Mouse (Mus musculus) heart, embryonic 14.5 days (tissue): Measurements from ENCODE around the gene Exoc6b. TPM values are rescaled to one million over a fixed set of nuclear protein-coding genes. Genes with fewer than 3 reads are reported as not detected.
"Not testable (repeated sequence)": the region's sequence is repeated elsewhere in the genome, so short reads cannot be mapped to it uniquely, and the experiment has no call there.

Source experiments
- ATAC-seq: fragments of 200-750 bp; cut with Nextera tagmentation; 2 replicates; pipeline ENCODE4 v1.8.0; 2017; ENCODE audit warnings: low read depth, moderate TSS enrichment; ENCODE audit not compliant: insufficient number of reproducible peaks, insufficient read depth, low FRiP score
- H3K27ac ChIP-seq, 2 experiments: fragments of 200-500 bp in 1 of 2; fragments of 300-500 bp in 1 of 2; sonication (generic) in 1 of 2; replicated peaks in 1 of 2; 2 replicates each; pipeline ENCODE4 v1.5.1; 2012 to 2014; ENCODE audit warnings: low read depth in 2 of 2, low read length in 2 of 2, control low read depth in 1 of 2, mild to moderate bottlenecking in 1 of 2, mixed read lengths in 1 of 2; ENCODE audit not compliant: control insufficient read depth in 1 of 2, insufficient read depth in 1 of 2
- H3K27me3 ChIP-seq: fragments of 300-500 bp; sonication (generic); 2 replicates; pipeline ENCODE4 v1.6.1; 2014; ENCODE audit warnings: mild to moderate bottlenecking, low read length, control low read depth; ENCODE audit not compliant: control insufficient read depth, insufficient read depth
- H3K36me3 ChIP-seq: fragments of 300-500 bp; sonication (generic); 2 replicates; pipeline ENCODE4 v1.6.1; 2014; ENCODE audit warnings: mild to moderate bottlenecking, control low read depth, low read length, mixed read lengths; ENCODE audit not compliant: control insufficient read depth, insufficient read depth
- H3K4me1 ChIP-seq, 2 experiments: fragments of 200-500 bp in 1 of 2; fragments of 300-500 bp in 1 of 2; sonication (generic) in 1 of 2; 2 replicates each; pipeline ENCODE4 v1.6.1; 2012 to 2014; ENCODE audit warnings: low read length in 2 of 2, control low read depth in 1 of 2, mixed read lengths in 1 of 2; ENCODE audit not compliant: control insufficient read depth in 2 of 2, insufficient read depth in 2 of 2
- H3K4me2 ChIP-seq: fragments of 300-500 bp; sonication (generic); 2 replicates; pipeline ENCODE4 v1.6.1; 2014; ENCODE audit warnings: mild to moderate bottlenecking, low read length
- H3K4me3 ChIP-seq, 2 experiments: fragments of 200-500 bp in 1 of 2; fragments of 300-500 bp in 1 of 2; sonication (generic) in 1 of 2; 2 replicates each; pipeline ENCODE4 v1.5.1; 2012 to 2014; ENCODE audit warnings: low read length in 2 of 2, mild to moderate bottlenecking in 2 of 2, control low read depth in 1 of 2, low read depth in 1 of 2, moderate library complexity in 1 of 2; ENCODE audit not compliant: control insufficient read depth in 1 of 2, insufficient read depth in 1 of 2
- H3K9ac ChIP-seq: fragments of 300-500 bp; sonication (generic); 2 replicates; pipeline ENCODE4 v1.6.1; 2014; ENCODE audit warnings: mild to moderate bottlenecking, low read length
- H3K9me3 ChIP-seq: fragments of 300-500 bp; sonication (generic); 2 replicates; pipeline ENCODE4 v1.6.1; 2016; ENCODE audit warnings: low read length, control low read depth; ENCODE audit not compliant: control insufficient read depth
- WGBS: fragments of 180-500 bp; shearing (Covaris S2); extraction: QIAGEN DNeasy Blood & Tissue Kit; methylation state at CpG from one replicate; pipeline ENCODE4 v1.1.7; 2014; 5-methylcytosine and 5-hydroxymethylcytosine counted together
- polyA plus RNA-seq: library from polyadenylated mRNA; unstranded; fragments of >200 nt; fragmentation: Nextera tagmentation; extraction: Ambion mirVana; gene quantifications from 2 replicates; pipeline ENCODE4 v1.2.1, GENCODE M21; 2014

Gene Exoc6b
- 21.2 and 22.2 TPM in 2 replicates for polyA plus RNA-seq

DNA sequence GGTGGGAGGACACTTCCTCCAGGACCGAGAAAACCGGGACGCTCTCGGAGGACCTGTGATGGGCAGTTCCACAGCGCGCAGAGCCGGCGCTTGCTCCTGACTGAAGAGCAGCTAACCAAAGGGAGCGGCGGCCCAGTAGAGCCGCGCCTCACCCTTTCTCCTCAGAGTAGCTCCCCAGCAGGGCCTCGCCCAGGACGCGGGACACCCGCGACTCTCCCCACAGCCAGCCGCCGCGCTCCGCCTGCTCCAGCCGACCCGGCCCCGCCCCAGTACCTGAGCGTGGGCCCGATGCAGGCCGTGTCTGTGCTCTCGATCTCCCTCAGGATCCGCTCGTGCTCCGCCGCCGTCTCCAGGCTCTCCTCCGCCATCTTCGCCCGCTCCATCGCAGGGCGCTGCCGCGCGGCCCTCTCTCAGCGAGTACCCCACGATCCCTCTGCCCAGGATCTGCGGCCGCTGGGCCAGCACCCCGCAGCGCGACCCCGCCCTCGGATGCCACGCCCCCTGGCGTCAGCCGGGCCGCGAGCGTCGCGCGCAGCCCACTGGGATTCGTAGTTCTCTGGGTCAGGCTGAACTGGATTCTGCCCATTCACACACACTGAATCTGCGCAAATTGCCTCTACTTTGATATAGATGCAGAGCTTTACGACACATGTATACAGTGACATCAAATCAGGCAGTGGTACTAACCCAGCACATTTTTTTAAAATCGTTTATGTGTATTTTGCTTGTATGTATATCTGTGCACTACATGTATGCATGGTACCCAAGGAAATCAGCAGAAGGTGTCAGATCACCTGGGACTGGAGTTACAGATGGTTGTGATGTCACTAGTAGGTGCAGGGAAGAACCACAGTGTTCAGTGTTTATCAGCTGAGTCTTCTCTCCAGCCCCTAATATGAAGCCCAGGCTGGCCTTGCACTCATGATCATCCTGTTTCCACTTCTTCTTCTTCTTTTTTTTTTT lies at the start of gene Exoc6b:
Gene Exoc6b (minus strand): TSS at position 491 of the 963 bp plus-strand sequence.
- peaks cover 7 to 10% of the 10 kb centered on the region in 2 experiments for H3K4me1 ChIP-seq
- H3K36me3 ChIP-seq, result no peaks in the 10 kb centered on the region
- peak within 1 kb of the TSS; percentile 82 to 96 for H3K4me3 ChIP-seq
- 1% methylated on average over 60 of the region's 63 CpGs for WGBS
- peak within 1 kb of the TSS; percentile 38 to 70; a peak in 3 of 4 replicates for H3K27ac ChIP-seq
- peak within 1 kb of the TSS; percentile 91 for H3K4me2 ChIP-seq
- ATAC-seq, result peak; percentile 92
- no peaks in the 10 kb centered on the region for H3K9me3 ChIP-seq
- no peaks in the 10 kb centered on the region for H3K27me3 ChIP-seq
- H3K9ac ChIP-seq, result peak within 1 kb of the TSS; percentile 93

DNA sequence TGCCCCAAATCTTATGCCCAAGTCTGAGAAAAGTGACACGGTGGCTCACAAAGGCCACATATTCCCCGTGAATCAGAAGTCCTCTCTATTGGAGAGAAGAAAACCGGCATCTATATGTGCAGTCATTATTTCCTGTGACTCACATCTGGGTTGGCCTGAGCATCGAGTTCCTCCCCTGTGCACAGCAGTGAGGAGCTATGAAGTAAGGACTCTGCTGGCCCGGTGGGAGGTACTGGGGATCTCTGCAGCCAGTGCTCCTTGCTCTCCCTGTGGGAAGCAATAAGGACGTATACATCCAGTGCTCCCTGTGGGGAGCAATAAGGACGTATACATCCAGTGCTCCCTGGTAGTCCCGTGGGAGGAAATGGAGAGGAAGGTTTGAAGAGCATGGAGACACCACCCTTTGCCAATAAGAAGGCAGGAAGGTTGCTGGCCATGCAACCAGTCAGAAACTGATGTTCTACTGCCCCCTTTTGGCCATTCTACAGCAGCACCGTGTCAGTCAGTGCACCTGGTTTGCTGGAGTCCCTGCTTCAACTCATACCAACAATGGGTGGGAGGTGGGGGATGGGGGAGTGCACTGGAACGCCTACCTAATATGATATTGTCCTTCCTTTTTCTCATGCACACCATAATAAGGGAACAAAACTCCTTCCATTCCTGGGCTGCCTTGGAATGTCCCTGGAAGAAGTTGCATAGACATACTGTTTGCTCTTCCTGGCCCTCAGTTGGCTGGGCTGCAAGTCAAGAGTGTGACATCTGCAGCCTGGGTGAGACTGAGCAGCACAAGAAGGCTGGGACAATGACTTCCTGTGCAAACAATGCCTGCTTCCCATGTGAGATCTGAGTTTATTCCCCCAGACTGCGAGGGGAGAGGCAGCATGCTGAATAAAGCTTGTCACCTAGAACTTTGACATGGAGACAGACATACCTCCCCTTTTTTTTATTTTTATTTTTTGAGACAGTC lies 48.5 kb upstream of the Exoc6b start:
- H3K36me3 ChIP-seq, H3K4me3 ChIP-seq, H3K4me2 ChIP-seq, H3K27me3 ChIP-seq, H3K4me1 ChIP-seq, H3K9me3 ChIP-seq, H3K9ac ChIP-seq, H3K27ac ChIP-seq: not testable (repeated sequence)
- ATAC-seq, result peak; percentile 47; the same call in 1 of the 2 replicates
- 33% methylated on average over 8 of the region's 11 CpGs for WGBS

DNA sequence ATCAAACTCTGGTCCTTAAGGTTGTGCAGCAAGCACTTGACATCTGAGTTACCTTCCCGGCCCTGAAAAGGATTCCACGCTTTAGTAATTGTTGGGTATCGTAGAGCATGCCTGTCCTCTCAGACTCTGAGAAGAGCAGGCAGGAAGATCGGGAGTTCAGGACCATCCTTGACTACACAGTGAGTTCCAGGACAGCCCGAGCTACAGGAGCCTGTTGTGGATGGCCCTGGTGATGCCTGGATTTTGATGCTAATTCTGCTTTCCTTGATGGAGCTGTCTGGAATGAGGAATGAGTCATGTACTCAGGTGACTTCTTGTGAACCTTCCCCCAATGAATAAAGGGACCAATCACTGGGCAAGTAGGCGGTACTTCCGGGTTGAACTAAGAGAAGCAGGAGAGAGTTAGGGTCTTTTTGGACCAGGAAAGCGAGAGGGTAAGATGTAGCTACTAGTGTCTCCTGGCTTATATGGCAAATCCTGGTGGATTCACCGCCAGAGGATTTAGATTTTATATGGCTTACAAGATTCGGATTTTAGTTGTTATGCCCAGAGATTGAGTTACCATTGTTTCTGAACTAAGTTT lies 35.8 kb upstream of the Exoc6b start:
- Histone ChIP-seq H3K4me2 (no peak overlapping the region), H3K9me3 (no peaks in the 10 kb centered on the region), H3K27ac (no peak overlapping the region), H3K27me3 (no peaks in the 10 kb centered on the region), H3K9ac (no peak overlapping the region), H3K36me3 (no peaks in the 10 kb centered on the region), H3K4me3 (no peak overlapping the region), H3K4me1 (no peaks in the 10 kb centered on the region)
- WGBS, result 79% methylated on average over 10 of the region's 10 CpGs
- no peak for ATAC-seq

DNA sequence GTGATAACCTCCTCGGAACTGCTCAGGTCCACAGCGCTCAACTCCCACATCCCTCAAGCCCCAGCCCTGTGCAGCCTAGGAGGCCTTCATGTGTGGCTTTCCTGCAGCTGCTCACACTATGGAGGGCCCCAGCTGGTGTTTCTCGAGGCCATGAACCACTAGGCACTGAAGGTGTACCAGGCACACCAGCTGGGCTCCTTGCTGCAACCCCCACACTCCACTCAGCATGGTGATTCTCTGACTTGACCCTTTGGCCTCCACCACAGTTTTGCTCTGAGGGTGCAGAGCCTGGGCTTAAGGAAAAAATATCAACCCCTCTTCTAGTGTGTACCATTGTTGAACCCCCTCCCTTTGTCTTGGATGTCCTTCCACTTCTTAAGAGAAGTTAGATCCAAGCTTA lies 34.0 kb upstream of the Exoc6b start:
- Histone ChIP-seq H3K27me3 (no peaks in the 10 kb centered on the region), H3K36me3 (no peaks in the 10 kb centered on the region), H3K4me2 (no peak overlapping the region), H3K4me3 (no peak overlapping the region), H3K9ac (no peak overlapping the region), H3K4me1 (no peaks in the 10 kb centered on the region), H3K9me3 (no peaks in the 10 kb centered on the region), H3K27ac (no peak overlapping the region)
- 78% methylated on average over 3 of the region's 3 CpGs for WGBS
- ATAC-seq, result no peak

DNA sequence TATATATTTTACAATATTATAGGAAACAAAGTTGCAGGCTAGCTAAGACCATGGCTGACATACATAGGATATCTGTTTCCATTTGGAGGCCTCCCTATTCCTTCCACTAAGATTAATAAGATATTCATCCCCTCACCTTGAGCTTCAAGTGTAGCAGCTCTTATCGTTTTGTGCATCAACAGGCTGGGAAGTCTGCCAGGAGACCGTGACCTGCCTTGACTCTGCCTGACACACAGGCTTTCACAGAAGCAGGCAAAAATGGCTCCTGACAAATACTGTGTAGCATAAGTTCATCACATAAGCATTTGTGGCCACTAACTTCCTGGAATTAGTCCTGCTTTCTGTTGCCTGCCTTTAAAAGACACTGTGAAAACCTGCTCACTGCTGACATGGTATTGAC lies 27.1 kb upstream of the Exoc6b start:
- Histone ChIP-seq H3K4me1 (no peaks in the 10 kb centered on the region), H3K27ac (no peak overlapping the region), H3K4me3 (no peak overlapping the region), H3K27me3 (no peaks in the 10 kb centered on the region), H3K4me2 (no peak overlapping the region), H3K9me3 (no peaks in the 10 kb centered on the region), H3K36me3 (no peaks in the 10 kb centered on the region), H3K9ac (no peak overlapping the region)
- no peak for ATAC-seq
- WGBS, result 64% methylated on average over 2 of the region's 2 CpGs

DNA sequence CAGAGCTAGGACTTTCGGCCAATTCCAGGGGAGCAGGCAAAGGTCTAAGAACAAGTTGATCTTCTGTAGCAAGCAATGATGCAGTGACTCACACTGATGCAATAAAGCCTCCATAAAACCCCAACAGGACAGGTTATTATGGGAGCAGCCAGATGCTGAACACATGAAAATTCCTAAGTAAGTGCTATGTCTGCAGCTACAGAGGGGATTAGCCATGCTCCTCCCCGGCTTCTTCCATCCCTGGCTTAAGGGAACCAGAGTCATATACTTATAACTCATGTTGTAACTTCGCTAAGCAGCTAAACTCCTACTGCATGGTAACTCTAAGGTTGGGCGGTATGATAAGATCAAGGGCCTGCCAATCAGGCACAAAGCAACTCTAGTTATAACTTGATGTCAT lies 18.1 kb upstream of the Exoc6b start:
- no peaks in the 10 kb centered on the region for H3K27me3 ChIP-seq
- no peak overlapping the region for H3K9ac ChIP-seq
- no peak overlapping the region for H3K4me3 ChIP-seq
- 69% methylated on average over 4 of the region's 4 CpGs for WGBS
- ATAC-seq, result no peak
- H3K36me3 ChIP-seq, result no peaks in the 10 kb centered on the region
- no peak overlapping the region for H3K4me2 ChIP-seq
- no peak overlapping the region for H3K27ac ChIP-seq
- H3K4me1 ChIP-seq, result peaks cover 3 to 10% of the 10 kb centered on the region in 2 experiments; a peak in 3 of 4 replicates
- no peaks in the 10 kb centered on the region for H3K9me3 ChIP-seq

DNA sequence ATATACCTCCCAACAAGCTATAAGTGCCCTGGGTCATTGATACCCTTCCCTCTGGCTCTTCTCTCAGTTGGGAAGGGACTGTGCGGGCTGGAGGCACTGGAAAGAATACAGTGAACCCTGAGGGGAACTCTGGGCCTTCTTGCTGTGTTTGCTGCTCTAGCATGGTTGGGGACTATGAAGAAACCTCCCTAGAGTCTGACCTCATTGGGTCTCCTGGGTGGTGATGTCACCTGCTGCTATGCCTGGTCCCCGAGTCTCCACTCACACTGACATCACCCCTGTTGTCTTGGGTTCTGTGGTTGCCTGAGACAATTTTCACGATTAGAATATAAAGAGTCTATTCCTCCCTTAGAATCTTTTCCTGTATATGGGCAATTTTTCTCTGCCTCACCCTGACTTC lies 17.3 kb upstream of the Exoc6b start:
- ATAC-seq, result no peak
- no peak overlapping the region for H3K4me3 ChIP-seq
- H3K4me2 ChIP-seq, result no peak overlapping the region
- no peak overlapping the region for H3K9ac ChIP-seq
- WGBS, result 38% methylated on average over 3 of the region's 3 CpGs
- no peaks in the 10 kb centered on the region for H3K27me3 ChIP-seq
- no peaks in the 10 kb centered on the region for H3K36me3 ChIP-seq
- H3K4me1 ChIP-seq, result peaks cover 3 to 10% of the 10 kb centered on the region in 2 experiments; a peak in 3 of 4 replicates
- no peaks in the 10 kb centered on the region for H3K9me3 ChIP-seq
- H3K27ac ChIP-seq, result no peak overlapping the region
